Mouse (Mus musculus): Measurements from ENCODE around the gene Cdcp1. TPM values are rescaled to one million over a fixed set of nuclear protein-coding genes. Genes with fewer than 3 reads are reported as not detected.

The Cdcp1 gene
- polyA plus RNA-seq, 1 experiment from 2014 or later: 13.6 TPM

GRCm38 (mm10) chr9:123206526-123206925, 9.3 kb downstream of the Cdcp1 start:
- peak; percentile 49; the same call in 1 of the 2 replicates for ATAC-seq
- 26% methylated on average over 2 of the region's 2 CpGs for WGBS

DNA sequence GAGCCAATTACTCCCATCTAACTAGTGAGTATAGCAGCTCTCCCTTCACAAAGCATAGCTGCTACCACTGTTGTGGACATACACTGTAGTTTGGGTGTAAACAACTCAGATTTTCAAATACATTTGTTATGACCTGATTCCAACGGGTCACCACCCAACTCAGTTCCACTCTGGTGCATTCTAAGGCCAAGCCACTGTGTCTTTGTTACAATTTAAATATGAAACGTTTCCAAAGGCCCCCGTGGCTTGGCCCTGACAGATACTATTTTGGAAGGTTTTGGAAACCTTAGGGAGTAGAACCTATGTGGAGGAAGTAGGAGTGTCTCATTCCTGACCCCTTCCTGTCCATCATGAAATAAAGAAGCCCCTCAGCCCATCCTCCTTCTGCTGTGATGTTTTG, 15.7 kb downstream of the Cdcp1 start:
- Histone ChIP-seq H3K27ac (no peak overlapping the region), H3K4me1 (replicated peaks) (no peaks in the 10 kb centered on the region), H3K4me2 (replicated peaks) (no peak overlapping the region), H3K4me3 (replicated peaks) (no peak overlapping the region), H3K9me3 (no peaks in the 10 kb centered on the region), H3K27me3 (replicated peaks) (no peaks in the 10 kb centered on the region), H3K36me3 (no peaks in the 10 kb centered on the region), H3K9ac (no peak overlapping the region)
- 75% methylated on average over 3 of the region's 3 CpGs for WGBS
- no peak for ATAC-seq

More at GRCm38 (mm10) chr9:123206526-123206925, 9.3 kb downstream of the Cdcp1 start:
- Histone ChIP-seq H3K9ac (no peak overlapping the region), H3K4me2 (replicated peaks) (no peak overlapping the region), H3K4me1 (replicated peaks) (no peaks in the 10 kb centered on the region), H3K27me3 (replicated peaks) (no peaks in the 10 kb centered on the region), H3K27ac (no peak overlapping the region), H3K9me3 (no peaks in the 10 kb centered on the region), H3K36me3 (no peaks in the 10 kb centered on the region), H3K4me3 (replicated peaks) (no peak overlapping the region)

DNA sequence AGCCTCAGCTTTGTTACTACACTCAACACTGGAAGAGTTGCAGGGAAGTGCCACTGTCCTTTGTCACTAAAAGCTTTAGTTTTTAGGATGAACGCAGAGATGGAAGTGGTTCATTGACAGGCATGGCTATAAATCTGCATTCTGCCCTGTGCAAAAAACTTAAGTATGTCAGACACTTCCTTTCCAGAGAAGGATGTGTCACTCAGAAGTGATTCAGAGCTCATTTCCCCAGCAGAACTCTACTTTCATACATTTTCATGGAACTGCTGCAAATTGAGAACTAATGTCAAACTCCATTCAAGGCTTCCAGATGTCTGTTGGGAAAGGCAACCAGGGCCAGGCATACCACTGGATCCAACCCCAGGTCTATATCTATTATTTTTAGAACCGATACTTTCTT, 27.6 kb downstream of the Cdcp1 start:
- 76% methylated on average over 2 of the region's 2 CpGs for WGBS
- no peak for ATAC-seq
- no peaks in the 10 kb centered on the region for H3K36me3 ChIP-seq

GRCm38 (mm10) chr9:123187589-123187988, 28.2 kb downstream of the Cdcp1 start:
- WGBS: 93% methylated on average over 5 of the region's 5 CpGs
- H3K27me3 ChIP-seq (replicated peaks): no peaks in the 10 kb centered on the region
- ATAC-seq: no peak

More for the DNA sequence above, 27.6 kb downstream of the Cdcp1 start:
- H3K9me3 ChIP-seq: no peaks in the 10 kb centered on the region
- no peaks in the 10 kb centered on the region for H3K27me3 ChIP-seq (replicated peaks)
- no peak overlapping the region for H3K4me2 ChIP-seq (replicated peaks)
- H3K4me3 ChIP-seq (replicated peaks): no peak overlapping the region
- H3K9ac ChIP-seq: no peak overlapping the region
- H3K4me1 ChIP-seq (replicated peaks): no peaks in the 10 kb centered on the region
- H3K27ac ChIP-seq: no peak overlapping the region

GRCm38 (mm10) chr9:123186151-123186550, 29.7 kb downstream of the Cdcp1 start:
- H3K9ac ChIP-seq: no peak overlapping the region
- 81% methylated on average over 5 of the region's 5 CpGs for WGBS
- H3K9me3 ChIP-seq: no peaks in the 10 kb centered on the region
- H3K4me3 ChIP-seq (replicated peaks): no peak overlapping the region
- H3K4me2 ChIP-seq (replicated peaks): no peak overlapping the region
- H3K36me3 ChIP-seq: no peaks in the 10 kb centered on the region
- no peak overlapping the region for H3K27ac ChIP-seq
- H3K27me3 ChIP-seq (replicated peaks): no peaks in the 10 kb centered on the region
- ATAC-seq: no peak
- no peaks in the 10 kb centered on the region for H3K4me1 ChIP-seq (replicated peaks)

More at GRCm38 (mm10) chr9:123187589-123187988, 28.2 kb downstream of the Cdcp1 start:
- H3K4me3 ChIP-seq (replicated peaks): no peak overlapping the region
- no peak overlapping the region for H3K4me2 ChIP-seq (replicated peaks)
- no peaks in the 10 kb centered on the region for H3K36me3 ChIP-seq
- no peaks in the 10 kb centered on the region for H3K9me3 ChIP-seq
- H3K4me1 ChIP-seq (replicated peaks): no peaks in the 10 kb centered on the region
- H3K27ac ChIP-seq: no peak overlapping the region
- no peak overlapping the region for H3K9ac ChIP-seq

- Histone ChIP-seq H3K9ac (no peak overlapping the region), H3K4me3 (replicated peaks) (no peak overlapping the region), H3K27me3 (replicated peaks) (no peaks in the 10 kb centered on the region), H3K4me2 (replicated peaks) (no peak overlapping the region), H3K36me3 (no peaks in the 10 kb centered on the region), H3K9me3 (no peaks in the 10 kb centered on the region), H3K4me1 (replicated peaks) (no peaks in the 10 kb centered on the region), H3K27ac (no peak overlapping the region)
- ATAC-seq: no peak
- 42% methylated on average over 2 of the region's 2 CpGs for WGBS
These were observed 30.3 kb downstream of the Cdcp1 start for GRCm38 (mm10) chr9:123185546-123185945.

GRCm38 (mm10) chr9:123183226-123183625, 32.6 kb downstream of the Cdcp1 start:
- WGBS: 52% methylated on average over 8 of the region's 8 CpGs
- Histone ChIP-seq H3K4me3 (replicated peaks) (no peak overlapping the region), H3K27ac (no peak overlapping the region), H3K9ac (no peak overlapping the region), H3K9me3 (no peaks in the 10 kb centered on the region), H3K36me3 (no peaks in the 10 kb centered on the region), H3K4me1 (replicated peaks) (no peaks in the 10 kb centered on the region), H3K27me3 (replicated peaks) (no peaks in the 10 kb centered on the region), H3K4me2 (replicated peaks) (no peak overlapping the region)
- ATAC-seq: peak; percentile 67

GRCm38 (mm10) chr9:123180003-123180402, 35.8 kb downstream of the Cdcp1 start:
- no peak overlapping the region for H3K27ac ChIP-seq
- no peaks in the 10 kb centered on the region for H3K9me3 ChIP-seq
- H3K36me3 ChIP-seq: no peaks in the 10 kb centered on the region
- no peaks in the 10 kb centered on the region for H3K27me3 ChIP-seq (replicated peaks)
- H3K4me3 ChIP-seq (replicated peaks): no peak overlapping the region
- ATAC-seq: no peak
- 94% methylated on average over 6 of the region's 6 CpGs for WGBS
- H3K9ac ChIP-seq: no peak overlapping the region
- no peak overlapping the region for H3K4me2 ChIP-seq (replicated peaks)
- no peaks in the 10 kb centered on the region for H3K4me1 ChIP-seq (replicated peaks)

DNA sequence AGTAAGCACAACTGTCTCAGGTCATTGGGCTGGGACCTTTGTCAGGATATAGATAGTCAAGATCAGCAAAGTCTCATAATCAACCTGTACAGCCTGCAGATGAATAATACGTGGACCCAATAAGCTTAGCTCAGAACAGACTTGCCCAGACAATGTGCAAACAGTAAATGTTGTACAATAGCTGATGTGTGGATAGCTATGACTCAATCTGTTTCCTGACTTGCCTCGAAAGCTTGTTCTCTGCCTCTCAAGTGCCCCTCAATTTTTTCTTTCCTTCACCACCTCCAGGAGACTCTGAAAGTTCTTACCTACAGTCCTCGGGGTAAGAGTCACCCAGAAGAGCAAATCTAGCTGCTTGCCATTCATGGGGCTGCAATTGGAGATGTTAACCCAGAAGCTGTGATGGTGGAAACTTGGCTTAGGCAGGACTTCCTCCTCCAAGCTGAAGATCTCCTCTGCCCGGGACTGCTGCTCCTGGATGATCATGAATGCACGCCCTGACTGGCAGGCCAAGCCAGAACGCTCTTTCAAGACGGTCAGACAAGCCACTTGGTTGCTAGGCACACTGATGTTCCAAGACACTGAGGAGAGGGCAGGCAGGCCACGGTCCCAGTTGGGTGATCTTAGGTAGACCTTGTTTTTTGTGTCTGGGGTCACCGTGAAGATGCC, 38.3 kb downstream of the Cdcp1 start:
- Histone ChIP-seq H3K4me2 (replicated peaks) (no peak overlapping the region), H3K4me1 (replicated peaks) (no peaks in the 10 kb centered on the region), H3K9me3 (no peaks in the 10 kb centered on the region), H3K9ac (no peak overlapping the region), H3K27me3 (replicated peaks) (no peaks in the 10 kb centered on the region), H3K27ac (no peak overlapping the region), H3K4me3 (replicated peaks) (no peak overlapping the region), H3K36me3 (no peaks in the 10 kb centered on the region)
- ATAC-seq: no peak
- 90% methylated on average over 9 of the region's 9 CpGs for WGBS

DNA sequence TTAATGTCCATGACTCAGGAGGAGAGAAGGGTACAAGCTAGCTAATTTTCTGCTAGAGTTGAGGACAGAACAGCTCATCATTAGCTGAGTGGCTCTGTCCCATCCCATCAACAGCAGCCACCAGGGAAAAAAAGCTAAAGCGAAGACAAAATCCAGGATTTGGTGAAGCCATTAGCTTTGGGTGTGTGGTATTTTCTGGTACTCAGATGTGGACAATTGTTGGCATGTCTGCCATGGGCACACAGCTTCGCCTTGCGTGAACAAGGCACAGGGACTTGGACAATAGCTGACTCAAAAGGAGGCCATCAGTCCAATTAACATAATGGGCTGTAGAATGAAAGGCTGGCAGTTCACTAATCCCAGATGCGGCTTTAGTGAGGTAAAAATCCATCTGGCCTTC, 41.5 kb downstream of the Cdcp1 start:
- no peak for ATAC-seq
- no peak overlapping the region for H3K4me3 ChIP-seq (replicated peaks)
- no peaks in the 10 kb centered on the region for H3K27me3 ChIP-seq (replicated peaks)
- no peak overlapping the region for H3K27ac ChIP-seq
- WGBS: 90% methylated on average over 4 of the region's 4 CpGs
- H3K9ac ChIP-seq: no peak overlapping the region
- H3K9me3 ChIP-seq: no peaks in the 10 kb centered on the region
- H3K36me3 ChIP-seq: no peaks in the 10 kb centered on the region
- H3K4me1 ChIP-seq (replicated peaks): no peaks in the 10 kb centered on the region
- H3K4me2 ChIP-seq (replicated peaks): no peak overlapping the region

DNA sequence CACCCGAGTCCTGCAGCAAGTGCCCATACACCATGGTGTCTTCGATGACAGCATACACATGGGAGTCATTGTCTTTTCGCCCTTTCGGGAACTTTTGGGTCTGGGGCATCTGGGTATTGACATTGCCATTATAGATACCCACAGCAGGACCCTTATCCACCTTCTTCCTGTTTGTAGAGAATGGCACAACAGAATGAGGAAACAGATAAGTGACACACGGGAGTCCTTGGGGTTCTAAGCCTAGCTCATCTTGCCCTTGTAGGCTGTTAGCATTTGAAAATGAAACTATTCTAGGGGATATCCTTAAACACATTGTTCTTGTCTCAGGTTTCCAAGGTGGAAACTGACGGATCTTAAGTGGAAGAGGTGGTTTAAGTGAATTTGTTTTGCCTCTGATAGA, 42.1 kb downstream of the Cdcp1 start:
- Histone ChIP-seq H3K4me3 (replicated peaks) (no peak overlapping the region), H3K27ac (no peak overlapping the region), H3K9ac (no peak overlapping the region), H3K36me3 (no peaks in the 10 kb centered on the region), H3K4me1 (replicated peaks) (no peaks in the 10 kb centered on the region), H3K27me3 (replicated peaks) (no peaks in the 10 kb centered on the region), H3K4me2 (replicated peaks) (no peak overlapping the region), H3K9me3 (no peaks in the 10 kb centered on the region)
- ATAC-seq: no peak
- 89% methylated on average over 6 of the region's 6 CpGs for WGBS

GRCm38 (mm10) chr9:123165781-123166443, 49.9 kb downstream of the Cdcp1 start:
- Histone ChIP-seq H3K27ac (no peak overlapping the region), H3K9ac (no peak overlapping the region), H3K36me3 (no peaks in the 10 kb centered on the region), H3K4me1 (replicated peaks) (no peaks in the 10 kb centered on the region), H3K4me3 (replicated peaks) (no peak overlapping the region), H3K27me3 (replicated peaks) (no peaks in the 10 kb centered on the region), H3K4me2 (replicated peaks) (no peak overlapping the region), H3K9me3 (no peaks in the 10 kb centered on the region)
- ATAC-seq: no peak
- 90% methylated on average over 3 of the region's 3 CpGs for WGBS

Data from intestine, embryonic 15.5 days (tissue).